In genomic region chr11:59642420-59642819, GRCm38 (mm10) we compare ENCODE assay signal across 28 mouse cellular contexts. TPM values are rescaled to one million over a fixed set of nuclear protein-coding genes. Genes with fewer than 3 reads are reported as not detected.
A peak's percentile ranks its signal among the peaks of the same experiment; 100 is the strongest.
DNase-seq lines count a peak whose midpoint lies in the region; ATAC-seq and TF ChIP-seq lines count a peak whose summit lies in the region.
"Had no signal": no experiment of that assay in that cellular context is flagged by ENCODE, and none has a peak within 500 bp of the region (broad histone marks: within the 10 kb centered on the region; RNA-seq: fewer than 3 reads in every experiment).

No protein-coding gene starts in this region.

- peak; percentile 46 for DNase-seq in intestine, embryonic 14.5 days (ENCODE audit: low spot score)
- DNase-seq in lung, postnatal 0 days (ENCODE audit: low spot score), result peak; percentile 55
- no peak for DNase-seq in lung, postnatal 10 days
- peak; percentile 67 for DNase-seq in stomach, postnatal 0 days (ENCODE audit: low spot score)
- DNase-seq: adrenal gland, adult 2 months; adrenal gland, postnatal 14 days; cerebellum, adult 11 months; cerebellum, adult 2 months; cerebellum, adult 9-11 months; cerebellum, postnatal 25 days; gastrocnemius, postnatal 25 days; heart, adult 2 months; heart, postnatal 10 days; heart, postnatal 36 days had no signal

- H3K36me3 ChIP-seq in intestine, embryonic 14.5 days (ENCODE audit: control insufficient read depth, insufficient read depth, low read length), result no peaks in the 10 kb centered on the region
- H3K36me3 ChIP-seq in intestine, postnatal 0 days (ENCODE audit: control insufficient read depth, insufficient read depth), result no peaks in the 10 kb centered on the region
- H3K36me3 ChIP-seq in lung, postnatal 0 days (ENCODE audit: insufficient read depth, low read length), result no peaks in the 10 kb centered on the region
- H3K36me3 ChIP-seq in stomach, postnatal 0 days (ENCODE audit: control insufficient read depth, insufficient read depth, low read length), result no peaks in the 10 kb centered on the region
- no peaks in the 10 kb centered on the region for H3K36me3 ChIP-seq in forebrain, embryonic 15.5 days
- H3K36me3 ChIP-seq: embryonic facial prominence, embryonic 12.5 days; embryonic facial prominence, embryonic 15.5 days; heart, embryonic 12.5 days; heart, embryonic 15.5 days had no signal

- 84% methylated on average over 8 of the region's 8 CpGs for WGBS in intestine, embryonic 14.5 days
- 76% methylated on average over 8 of the region's 8 CpGs for WGBS in intestine, postnatal 0 days
- 63% methylated on average over 8 of the region's 8 CpGs for WGBS in lung, postnatal 0 days
- 59% methylated on average over 8 of the region's 8 CpGs for WGBS in stomach, postnatal 0 days
- 97% methylated on average over 8 of the region's 8 CpGs for WGBS in forebrain, embryonic 15.5 days

- no peaks in the 10 kb centered on the region for H3K4me1 ChIP-seq in intestine, embryonic 14.5 days (replicated peaks; ENCODE audit: control insufficient read depth, insufficient read depth, low read length)
- no peaks in the 10 kb centered on the region for H3K4me1 ChIP-seq in intestine, postnatal 0 days (replicated peaks; ENCODE audit: control insufficient read depth, insufficient read depth, low read length)
- peaks cover 5% of the 10 kb centered on the region; the same call in 1 of the 2 replicates for H3K4me1 ChIP-seq in lung, postnatal 0 days (ENCODE audit: insufficient read depth, low read depth, low read length)
- no peaks in the 10 kb centered on the region for H3K4me1 ChIP-seq in stomach, postnatal 0 days (replicated peaks; ENCODE audit: control insufficient read depth, insufficient read depth)
- no peaks in the 10 kb centered on the region for H3K4me1 ChIP-seq in forebrain, embryonic 15.5 days
- H3K4me1 ChIP-seq: embryonic facial prominence, embryonic 12.5 days had no signal

- no peak overlapping the region for H3K4me3 ChIP-seq in intestine, embryonic 14.5 days (ENCODE audit: low read depth, low read length)
- H3K4me3 ChIP-seq in intestine, postnatal 0 days (ENCODE audit: low read depth, low read length), result no peak overlapping the region
- H3K4me3 ChIP-seq in lung, postnatal 0 days (ENCODE audit: low read depth, low read length), result no peak overlapping the region
- H3K4me3 ChIP-seq in stomach, postnatal 0 days (ENCODE audit: low read depth, low read length), result no peak overlapping the region
- H3K4me3 ChIP-seq in forebrain, embryonic 15.5 days, result no peak overlapping the region
- H3K4me3 ChIP-seq: embryonic facial prominence, embryonic 12.5 days; embryonic facial prominence, embryonic 15.5 days; heart, adult 2 months; heart, embryonic 12.5 days; heart, embryonic 15.5 days had no signal

- TF ChIP-seq EP300 in lung, postnatal 0 days (IDR thresholded peaks at IDR 0.05), result peak; percentile 38; the same call in 1 of the 2 replicates
- no peak for TF ChIP-seq EP300 in stomach, postnatal 0 days (optimal IDR thresholded peaks at IDR 0.05)

- no peak overlapping the region for H3K9ac ChIP-seq in intestine, embryonic 14.5 days (ENCODE audit: low read length)
- no peak overlapping the region for H3K9ac ChIP-seq in intestine, postnatal 0 days (ENCODE audit: low read depth, low read length)
- no peak overlapping the region for H3K9ac ChIP-seq in lung, postnatal 0 days (replicated peaks; ENCODE audit: low read depth)
- H3K9ac ChIP-seq in stomach, postnatal 0 days (ENCODE audit: low read length), result no peak overlapping the region
- H3K9ac ChIP-seq in forebrain, embryonic 15.5 days (replicated peaks), result no peak overlapping the region
- H3K9ac ChIP-seq: embryonic facial prominence, embryonic 12.5 days; embryonic facial prominence, embryonic 15.5 days; heart, embryonic 12.5 days; heart, embryonic 15.5 days; hindbrain, embryonic 14.5 days had no signal

- H3K27ac ChIP-seq in intestine, embryonic 14.5 days (ENCODE audit: low read depth), result no peak overlapping the region
- H3K27ac ChIP-seq in intestine, postnatal 0 days (ENCODE audit: low read depth, low read length), result no peak overlapping the region
- H3K27ac ChIP-seq in lung, postnatal 0 days (ENCODE audit: low read length), result peak overlapping the region; percentile 66
- H3K27ac ChIP-seq in stomach, postnatal 0 days (replicated peaks), result peak overlapping the region; percentile 67
- H3K27ac ChIP-seq in forebrain, embryonic 15.5 days (replicated peaks), result no peak overlapping the region
- H3K27ac ChIP-seq: embryonic facial prominence, embryonic 12.5 days; embryonic facial prominence, embryonic 15.5 days; heart, adult 2 months; heart, embryonic 15.5 days; hindbrain, embryonic 14.5 days; hindbrain, postnatal 0 days had no signal

- TF ChIP-seq CTCF in intestine, postnatal 0 days (IDR thresholded peaks at IDR 0.05; ENCODE audit: low read depth), result no peak
- TF ChIP-seq CTCF in lung, postnatal 0 days (IDR thresholded peaks at IDR 0.05), result no peak
- no peak for TF ChIP-seq CTCF in stomach, postnatal 0 days (IDR thresholded peaks at IDR 0.05; ENCODE audit: low read depth)

- no peaks in the 10 kb centered on the region for H3K27me3 ChIP-seq in intestine, embryonic 14.5 days (replicated peaks; ENCODE audit: control insufficient read depth, insufficient read depth, low read length)
- no peaks in the 10 kb centered on the region for H3K27me3 ChIP-seq in intestine, postnatal 0 days (replicated peaks; ENCODE audit: control insufficient read depth, insufficient read depth, low read length)
- H3K27me3 ChIP-seq in lung, postnatal 0 days (replicated peaks; ENCODE audit: insufficient read depth, low read length), result no peaks in the 10 kb centered on the region
- H3K27me3 ChIP-seq in stomach, postnatal 0 days (ENCODE audit: control insufficient read depth, insufficient read depth, low read length), result no peaks in the 10 kb centered on the region
- H3K27me3 ChIP-seq in forebrain, embryonic 15.5 days, result no peaks in the 10 kb centered on the region
- H3K27me3 ChIP-seq: embryonic facial prominence, embryonic 12.5 days; embryonic facial prominence, embryonic 15.5 days; heart, embryonic 15.5 days had no signal

- no peaks in the 10 kb centered on the region for H3K9me3 ChIP-seq in intestine, embryonic 14.5 days (ENCODE audit: control insufficient read depth, low read length)
- H3K9me3 ChIP-seq in intestine, postnatal 0 days (ENCODE audit: control insufficient read depth), result no peaks in the 10 kb centered on the region
- H3K9me3 ChIP-seq in lung, postnatal 0 days (ENCODE audit: low read length), result no peaks in the 10 kb centered on the region
- H3K9me3 ChIP-seq in stomach, postnatal 0 days (ENCODE audit: control insufficient read depth, low read length), result no peaks in the 10 kb centered on the region
- no peaks in the 10 kb centered on the region for H3K9me3 ChIP-seq in forebrain, embryonic 15.5 days
- H3K9me3 ChIP-seq: embryonic facial prominence, embryonic 15.5 days; heart, embryonic 15.5 days had no signal

- no peak overlapping the region for H3K4me2 ChIP-seq in intestine, embryonic 14.5 days (ENCODE audit: low read length)
- no peak overlapping the region for H3K4me2 ChIP-seq in intestine, postnatal 0 days (replicated peaks; ENCODE audit: low read depth)
- no peak overlapping the region for H3K4me2 ChIP-seq in lung, postnatal 0 days (replicated peaks; ENCODE audit: low read depth, low read length)
- H3K4me2 ChIP-seq in stomach, postnatal 0 days (replicated peaks; ENCODE audit: low read depth), result no peak overlapping the region
- no peak overlapping the region for H3K4me2 ChIP-seq in forebrain, embryonic 15.5 days (replicated peaks)
- H3K4me2 ChIP-seq: embryonic facial prominence, embryonic 12.5 days; embryonic facial prominence, embryonic 15.5 days; heart, embryonic 12.5 days; heart, embryonic 15.5 days; hindbrain, embryonic 14.5 days had no signal

- no peak for ATAC-seq in intestine, embryonic 14.5 days (replicated peaks; ENCODE audit: low FRiP score, low TSS enrichment, low read depth)
- ATAC-seq in intestine, postnatal 0 days, result no peak
- ATAC-seq in lung, postnatal 0 days, result peak; percentile 49
- peak; percentile 83 for ATAC-seq in stomach, postnatal 0 days (ENCODE audit: low FRiP score, low TSS enrichment)
- ATAC-seq in forebrain, embryonic 15.5 days (replicated peaks), result no peak
- ATAC-seq: CD4-positive, CD25-positive, alpha-beta regulatory T cell, adult 4 months; forebrain, embryonic 14.5 days; hindbrain, postnatal 0 days had no signal

RNA-seq across cellular contexts. Expression of gene Mprip, which starts 18.7 kb away (rescaled TPM):
- 56.2 and 57.2 TPM in 2 replicates for polyA plus RNA-seq in intestine, embryonic 14.5 days (2014; fragmentation: Nextera tagmentation; extraction: Ambion mirVana)
- polyA plus RNA-seq in intestine, postnatal 0 days (2015; fragmentation: Nextera tagmentation; extraction: Ambion mirVana), result 27.8 and 32.6 TPM in 2 replicates
- polyA plus RNA-seq in lung, postnatal 0 days (2015; fragmentation: Nextera tagmentation; extraction: Ambion mirVana), result 88.0 and 114 TPM in 2 replicates
- polyA plus RNA-seq in stomach, postnatal 0 days (2015; fragmentation: Nextera tagmentation; extraction: Ambion mirVana), result 51.1 and 56.8 TPM in 2 replicates
- 77.4 and 92.9 TPM in 2 replicates for polyA plus RNA-seq in forebrain, embryonic 15.5 days (2015; fragmentation: Nextera tagmentation; extraction: Ambion mirVana)

RNA-seq across cellular contexts. Expression of gene Olfr223, which starts 49.3 kb away (rescaled TPM):
- polyA plus RNA-seq in intestine, embryonic 14.5 days (2014; fragmentation: Nextera tagmentation; extraction: Ambion mirVana), result not detected in 2 replicates
- polyA plus RNA-seq in intestine, postnatal 0 days (2015; fragmentation: Nextera tagmentation; extraction: Ambion mirVana), result not detected in 2 replicates
- polyA plus RNA-seq in lung, postnatal 0 days (2015; fragmentation: Nextera tagmentation; extraction: Ambion mirVana), result not detected in 2 replicates
- not detected in 2 replicates for polyA plus RNA-seq in stomach, postnatal 0 days (2015; fragmentation: Nextera tagmentation; extraction: Ambion mirVana)
- polyA plus RNA-seq in forebrain, embryonic 15.5 days (2015; fragmentation: Nextera tagmentation; extraction: Ambion mirVana), result not detected in 2 replicates
- polyA plus RNA-seq: adrenal gland, adult 2 months; C2C12; CD4-positive, CD25-positive, alpha-beta regulatory T cell, adult 4 months; cerebellum, adult 2 months; embryonic facial prominence, embryonic 12.5 days; embryonic facial prominence, embryonic 15.5 days; forebrain, embryonic 11.5 days; forebrain, embryonic 14.5 days; gonadal fat pad, adult 2 months; heart, adult 2 months; heart, embryonic 12.5 days; heart, embryonic 15.5 days; hindbrain, embryonic 11.5 days; hindbrain, embryonic 14.5 days; hindbrain, postnatal 0 days had no signal

Comparison
In these comparisons a context has a peak if more than half of its experiments do, and no peak if none do; other contexts are left out.
1. ATAC-seq: peak in lung, postnatal 0 days (single experiment) and stomach, postnatal 0 days (single experiment); none in intestine, embryonic 14.5 days (single experiment), intestine, postnatal 0 days (single experiment) and forebrain, embryonic 15.5 days (single experiment).
2. H3K27ac ChIP-seq: peak in lung, postnatal 0 days (single experiment) and stomach, postnatal 0 days (single experiment); none in intestine, embryonic 14.5 days (single experiment), intestine, postnatal 0 days (single experiment) and forebrain, embryonic 15.5 days (single experiment).